Mouse (Mus musculus): ENCODE measurements around the gene Nkapd1. TPM values are rescaled to one million over a fixed set of nuclear protein-coding genes. Genes with fewer than 3 reads are reported as not detected.

The Nkapd1 gene
- polyA plus RNA-seq, 1 experiment from 2014 or later: 20.4 TPM

- H3K4me1 ChIP-seq (replicated peaks): peaks cover 17% of the 10 kb centered on the region
- H3K9me3 ChIP-seq (replicated peaks): no peaks in the 10 kb centered on the region
- peaks cover 55% of the 10 kb centered on the region for H3K36me3 ChIP-seq
Observed at GRCm38 (mm10) chr9:50596973-50597372, 20.3 kb downstream of the Nkapd1 start.

DNA sequence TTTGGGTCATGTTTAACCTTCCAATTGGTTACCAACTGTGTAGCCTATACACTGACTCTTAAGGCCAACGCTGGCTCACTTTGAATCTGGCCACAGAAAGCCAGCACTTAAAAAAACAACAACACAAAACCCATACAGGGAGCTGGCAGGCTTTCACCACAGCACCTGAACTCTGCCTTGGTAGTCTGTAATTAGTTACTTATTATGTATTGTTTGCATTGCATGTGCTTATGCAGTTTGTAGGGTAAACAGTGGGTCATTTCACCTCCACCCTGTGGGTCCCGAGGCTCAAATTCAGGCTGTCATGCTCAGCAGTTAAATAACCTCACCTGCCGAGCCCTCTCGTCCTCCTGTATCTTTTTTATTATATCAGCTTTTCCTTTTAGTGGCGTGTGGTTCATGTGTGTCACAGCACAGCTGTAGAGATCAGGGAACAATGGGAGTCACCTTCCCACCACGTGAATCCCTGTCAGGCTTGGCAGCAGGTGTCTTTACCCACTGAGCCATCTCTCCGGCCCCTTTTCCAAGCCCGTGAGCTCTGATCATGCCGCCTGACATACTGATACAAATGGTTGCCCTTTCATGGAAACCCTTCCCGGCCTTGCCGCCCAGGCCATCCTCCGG is 22.4 kb downstream of the Nkapd1 start:
- Histone ChIP-seq H3K4me1 (replicated peaks) (no peaks in the 10 kb centered on the region), H3K36me3 (peaks cover 48% of the 10 kb centered on the region), H3K9me3 (replicated peaks) (no peaks in the 10 kb centered on the region), H3K27me3 (replicated peaks) (no peaks in the 10 kb centered on the region), H3K27ac (ENCODE audit: poor library complexity, severe bottlenecking) (no peak overlapping the region), H3K4me2 (no peak overlapping the region), H3K9ac (no peak overlapping the region), H3K4me3 (no peak overlapping the region)
- ATAC-seq (ENCODE audit: insufficient number of reproducible peaks, low FRiP score): no peak
- WGBS: 74% methylated on average over 12 of the region's 12 CpGs

More at GRCm38 (mm10) chr9:50596973-50597372, 20.3 kb downstream of the Nkapd1 start:
- WGBS: 92% methylated on average over 8 of the region's 8 CpGs
- no peak overlapping the region for H3K9ac ChIP-seq
- H3K27ac ChIP-seq (ENCODE audit: poor library complexity, severe bottlenecking): no peak overlapping the region
- no peak overlapping the region for H3K4me3 ChIP-seq
- no peak overlapping the region for H3K4me2 ChIP-seq
- no peaks in the 10 kb centered on the region for H3K27me3 ChIP-seq (replicated peaks)
- no peak for ATAC-seq (ENCODE audit: insufficient number of reproducible peaks, low FRiP score)

- no peaks in the 10 kb centered on the region for H3K27me3 ChIP-seq (replicated peaks)
- no peaks in the 10 kb centered on the region for H3K9me3 ChIP-seq (replicated peaks)
- H3K9ac ChIP-seq: no peak overlapping the region
- no peak overlapping the region for H3K4me3 ChIP-seq
- no peak overlapping the region for H3K27ac ChIP-seq (ENCODE audit: poor library complexity, severe bottlenecking)
- ATAC-seq (ENCODE audit: insufficient number of reproducible peaks, low FRiP score): no peak
- no peak overlapping the region for H3K4me2 ChIP-seq
- WGBS: 76% methylated on average over 3 of the region's 3 CpGs
- peaks cover 37% of the 10 kb centered on the region for H3K36me3 ChIP-seq
- H3K4me1 ChIP-seq (replicated peaks): no peaks in the 10 kb centered on the region
Observed at GRCm38 (mm10) chr9:50593544-50593943, 23.7 kb downstream of the Nkapd1 start.

DNA sequence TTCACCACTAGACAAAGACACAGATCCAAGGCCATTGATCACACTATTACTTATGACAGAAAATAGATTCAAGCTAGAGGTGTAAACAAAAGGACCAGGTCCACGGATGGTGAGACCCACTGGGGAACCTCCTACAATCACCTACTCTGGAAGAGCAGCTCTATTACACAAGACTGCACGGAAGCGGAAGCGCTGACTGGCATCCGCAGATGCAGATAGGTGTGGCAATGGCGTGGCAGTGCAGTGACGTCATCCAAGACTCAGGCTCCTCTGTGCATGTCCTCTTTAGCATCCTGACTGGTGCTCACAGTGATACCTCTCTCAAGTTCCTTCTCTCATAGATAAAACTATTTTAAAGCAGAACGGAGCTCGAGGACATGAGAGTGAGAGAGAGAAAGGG is 24.3 kb downstream of the Nkapd1 start:
- Histone ChIP-seq H3K27me3 (replicated peaks) (no peaks in the 10 kb centered on the region), H3K9me3 (replicated peaks) (no peaks in the 10 kb centered on the region), H3K4me3 (no peak overlapping the region), H3K36me3 (peaks cover 31% of the 10 kb centered on the region), H3K27ac (ENCODE audit: poor library complexity, severe bottlenecking) (no peak overlapping the region), H3K9ac (no peak overlapping the region), H3K4me1 (replicated peaks) (no peaks in the 10 kb centered on the region), H3K4me2 (no peak overlapping the region)
- 87% methylated on average over 9 of the region's 9 CpGs for WGBS
- ATAC-seq (ENCODE audit: insufficient number of reproducible peaks, low FRiP score): no peak

- Histone ChIP-seq H3K9ac (no peak overlapping the region), H3K4me2 (no peak overlapping the region), H3K36me3 (peaks cover 13% of the 10 kb centered on the region), H3K4me1 (replicated peaks) (no peaks in the 10 kb centered on the region), H3K27ac (ENCODE audit: poor library complexity, severe bottlenecking) (no peak overlapping the region), H3K27me3 (replicated peaks) (no peaks in the 10 kb centered on the region), H3K9me3 (replicated peaks) (no peaks in the 10 kb centered on the region), H3K4me3 (no peak overlapping the region)
- 75% methylated on average over 10 of the region's 10 CpGs for WGBS
- ATAC-seq (ENCODE audit: insufficient number of reproducible peaks, low FRiP score): no peak
Observed at GRCm38 (mm10) chr9:50590856-50591518, 26.3 kb downstream of the Nkapd1 start.

DNA sequence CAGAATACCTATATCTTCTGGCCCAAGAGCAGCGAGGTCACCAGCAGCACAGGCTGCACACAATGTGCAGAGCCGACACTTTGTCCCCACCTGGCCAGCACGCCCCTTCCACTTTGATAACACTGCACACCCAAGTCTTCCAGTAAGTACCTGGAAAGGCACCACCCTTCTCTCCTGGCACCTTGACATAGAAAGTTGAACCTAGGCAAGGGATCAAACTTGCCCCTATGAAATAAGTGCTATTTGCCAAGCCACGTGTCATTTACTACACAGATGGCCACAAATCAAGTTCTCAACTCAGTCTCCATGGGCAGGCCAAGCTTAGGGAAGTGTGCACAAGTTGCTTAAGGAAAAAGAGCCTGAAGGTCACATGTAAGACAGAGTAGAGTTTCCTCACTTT is 30.3 kb downstream of the Nkapd1 start:
- Histone ChIP-seq H3K4me1 (replicated peaks) (no peaks in the 10 kb centered on the region), H3K27me3 (replicated peaks) (no peaks in the 10 kb centered on the region), H3K9ac (no peak overlapping the region), H3K4me3 (no peak overlapping the region), H3K27ac (ENCODE audit: poor library complexity, severe bottlenecking) (no peak overlapping the region), H3K9me3 (replicated peaks) (no peaks in the 10 kb centered on the region), H3K4me2 (no peak overlapping the region), H3K36me3 (no peaks in the 10 kb centered on the region)
- no peak for ATAC-seq (ENCODE audit: insufficient number of reproducible peaks, low FRiP score)
- WGBS: 59% methylated on average over 4 of the region's 4 CpGs

- Histone ChIP-seq H3K27ac (ENCODE audit: poor library complexity, severe bottlenecking) (no peak overlapping the region), H3K4me3 (no peak overlapping the region), H3K9me3 (replicated peaks) (no peaks in the 10 kb centered on the region), H3K4me1 (replicated peaks) (no peaks in the 10 kb centered on the region), H3K27me3 (replicated peaks) (no peaks in the 10 kb centered on the region), H3K9ac (no peak overlapping the region), H3K4me2 (no peak overlapping the region), H3K36me3 (no peaks in the 10 kb centered on the region)
- no peak for ATAC-seq (ENCODE audit: insufficient number of reproducible peaks, low FRiP score)
- 70% methylated on average over 6 of the region's 6 CpGs for WGBS
Observed at GRCm38 (mm10) chr9:50585145-50585818, 32.0 kb downstream of the Nkapd1 start.

DNA sequence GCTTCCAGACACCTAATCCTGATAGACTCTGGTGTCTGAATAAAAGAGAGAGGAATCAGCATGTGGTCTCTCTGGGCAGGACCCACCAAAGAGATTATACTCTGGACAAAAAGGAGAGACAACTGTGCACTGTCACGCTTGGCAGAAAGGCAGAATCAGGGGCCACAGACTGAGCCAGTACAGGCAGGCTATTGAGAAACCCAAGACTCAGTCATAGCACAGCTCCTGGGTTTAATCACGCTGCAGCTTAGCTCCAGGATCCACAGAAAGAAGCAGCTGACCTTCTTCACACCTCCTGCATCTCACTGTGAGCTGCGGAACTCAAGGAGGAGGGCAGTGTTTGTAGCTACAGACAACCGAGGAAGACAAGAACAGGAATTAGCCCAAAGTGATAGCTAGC is 36.9 kb downstream of the Nkapd1 start:
- H3K4me1 ChIP-seq (replicated peaks): no peaks in the 10 kb centered on the region
- ATAC-seq (ENCODE audit: insufficient number of reproducible peaks, low FRiP score): no peak
- H3K9me3 ChIP-seq (replicated peaks): no peaks in the 10 kb centered on the region
- no peaks in the 10 kb centered on the region for H3K27me3 ChIP-seq (replicated peaks)
- 34% methylated on average over 4 of the region's 4 CpGs for WGBS
- H3K9ac ChIP-seq: no peak overlapping the region
- no peak overlapping the region for H3K4me3 ChIP-seq
- no peak overlapping the region for H3K27ac ChIP-seq (ENCODE audit: poor library complexity, severe bottlenecking)
- H3K36me3 ChIP-seq: no peaks in the 10 kb centered on the region
- no peak overlapping the region for H3K4me2 ChIP-seq

- no peaks in the 10 kb centered on the region for H3K9me3 ChIP-seq (replicated peaks)
- peaks cover 8% of the 10 kb centered on the region; the same call in 1 of the 2 replicates for H3K4me1 ChIP-seq (replicated peaks)
- no peak overlapping the region for H3K9ac ChIP-seq
- H3K27me3 ChIP-seq (replicated peaks): no peaks in the 10 kb centered on the region
- no peak overlapping the region for H3K4me2 ChIP-seq
- 59% methylated on average over 10 of the region's 10 CpGs for WGBS
- no peak overlapping the region for H3K4me3 ChIP-seq
- H3K27ac ChIP-seq (ENCODE audit: poor library complexity, severe bottlenecking): no peak overlapping the region
- H3K36me3 ChIP-seq: no peaks in the 10 kb centered on the region
- no peak for ATAC-seq (ENCODE audit: insufficient number of reproducible peaks, low FRiP score)
Observed at GRCm38 (mm10) chr9:50569599-50570525, 47.4 kb downstream of the Nkapd1 start.

GRCm38 (mm10) chr9:50567881-50568280 is 49.4 kb downstream of the Nkapd1 start:
- H3K27ac ChIP-seq (ENCODE audit: poor library complexity, severe bottlenecking): no peak overlapping the region
- no peaks in the 10 kb centered on the region for H3K9me3 ChIP-seq (replicated peaks)
- H3K36me3 ChIP-seq: no peaks in the 10 kb centered on the region
- H3K4me1 ChIP-seq (replicated peaks): peaks cover 8% of the 10 kb centered on the region; the same call in 1 of the 2 replicates
- H3K9ac ChIP-seq: no peak overlapping the region
- 79% methylated on average over 2 of the region's 2 CpGs for WGBS
- H3K4me2 ChIP-seq: no peak overlapping the region
- ATAC-seq (ENCODE audit: insufficient number of reproducible peaks, low FRiP score): no peak
- H3K4me3 ChIP-seq: no peak overlapping the region
- H3K27me3 ChIP-seq (replicated peaks): no peaks in the 10 kb centered on the region

DNA sequence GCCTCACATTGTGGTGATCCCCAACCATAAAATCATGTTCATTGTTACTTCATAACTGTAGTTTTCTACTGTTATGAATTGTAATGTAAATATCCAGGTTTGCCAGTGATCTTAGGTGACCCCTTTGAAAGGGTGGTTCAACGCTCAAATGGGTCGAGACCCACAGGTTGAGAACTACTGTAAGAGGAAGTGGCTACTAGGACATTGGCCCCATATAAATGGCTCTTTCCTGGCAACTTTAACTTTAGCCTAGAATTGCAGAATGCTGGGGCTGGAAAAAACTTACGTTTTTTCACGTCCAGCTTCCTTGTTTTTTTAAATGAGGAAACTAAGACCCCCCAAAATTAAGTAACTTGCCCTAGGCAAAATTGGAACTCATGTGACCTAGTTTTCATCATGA is 49.9 kb downstream of the Nkapd1 start:
- WGBS: 74% methylated on average over 4 of the region's 4 CpGs
- Histone ChIP-seq H3K27ac (ENCODE audit: poor library complexity, severe bottlenecking) (no peak overlapping the region), H3K4me1 (replicated peaks) (peaks cover 8% of the 10 kb centered on the region; the same call in 1 of the 2 replicates), H3K4me2 (no peak overlapping the region), H3K9ac (no peak overlapping the region), H3K36me3 (no peaks in the 10 kb centered on the region), H3K27me3 (replicated peaks) (no peaks in the 10 kb centered on the region), H3K4me3 (no peak overlapping the region), H3K9me3 (replicated peaks) (no peaks in the 10 kb centered on the region)
- ATAC-seq (ENCODE audit: insufficient number of reproducible peaks, low FRiP score): no peak
